Mouse (Mus musculus) c-Kit-positive CD71-negative TER-119-negative erythroid progenitor cells, embryonic 14.5 days (primary cell): Measurements from ENCODE around the gene Tsc22d3.

Experiments
- DNase-seq: peaks from one replicate; pipeline ENCODE4 v3.0.0-alpha.2; 2013; ENCODE audit warnings: low read depth

Gene Tsc22d3

DNA sequence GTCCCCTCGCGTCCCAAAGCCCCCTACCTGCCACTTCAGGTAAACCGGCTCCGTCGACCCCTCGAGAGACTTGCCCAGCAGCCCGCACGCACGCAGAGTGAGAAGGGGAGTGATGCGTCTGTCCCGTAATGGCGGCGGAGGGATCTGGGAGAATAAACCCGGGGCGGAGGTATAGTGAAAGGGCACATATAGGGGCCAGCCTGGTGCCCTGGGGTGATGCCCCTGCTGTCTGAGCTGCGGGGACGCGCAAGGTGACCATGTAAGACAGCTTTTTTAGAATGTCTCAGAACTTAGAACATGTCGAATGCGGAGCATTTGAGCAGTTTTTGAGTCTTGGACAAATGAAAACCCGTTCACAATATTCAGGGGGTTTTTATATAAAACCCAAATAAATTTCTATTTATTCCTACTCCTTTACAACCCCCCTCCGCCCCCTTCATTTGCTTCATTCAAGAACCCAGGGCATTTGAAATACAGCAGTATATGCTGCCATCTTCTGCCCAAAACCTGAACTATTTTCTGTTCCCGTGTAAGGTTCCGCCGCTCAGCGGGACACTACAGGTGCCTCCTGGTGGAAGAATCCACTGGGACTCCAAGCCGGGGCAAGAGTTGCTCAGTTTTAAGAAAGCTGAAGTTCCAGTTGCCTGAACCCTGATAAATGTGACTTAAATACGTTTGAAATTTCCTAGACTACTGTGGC, at the start of gene Tsc22d3:
Gene Tsc22d3 (minus strand): TSS at position 250 of the 700 bp plus-strand sequence.
- DNase-seq: no peak

DNA sequence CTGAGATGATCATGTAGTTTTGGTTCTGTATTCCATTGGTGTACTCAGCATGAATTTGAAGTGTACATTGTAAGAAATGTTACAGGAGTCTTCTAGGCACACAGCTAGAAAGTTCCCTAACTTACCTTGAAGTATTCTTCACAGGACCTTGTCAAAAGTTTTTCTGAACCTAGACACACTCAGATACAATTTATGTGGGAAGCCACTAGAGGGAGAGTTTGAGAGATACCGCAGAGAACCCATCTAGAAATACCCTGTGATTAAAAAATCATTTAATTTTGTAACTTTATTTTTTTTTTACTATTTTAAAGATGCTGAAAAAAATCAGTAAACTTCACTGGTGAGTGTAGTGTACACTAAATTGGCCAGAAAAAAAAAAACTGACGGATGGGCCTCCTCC, 39.1 kb upstream of the Tsc22d3 start:
- no peak for DNase-seq

DNA sequence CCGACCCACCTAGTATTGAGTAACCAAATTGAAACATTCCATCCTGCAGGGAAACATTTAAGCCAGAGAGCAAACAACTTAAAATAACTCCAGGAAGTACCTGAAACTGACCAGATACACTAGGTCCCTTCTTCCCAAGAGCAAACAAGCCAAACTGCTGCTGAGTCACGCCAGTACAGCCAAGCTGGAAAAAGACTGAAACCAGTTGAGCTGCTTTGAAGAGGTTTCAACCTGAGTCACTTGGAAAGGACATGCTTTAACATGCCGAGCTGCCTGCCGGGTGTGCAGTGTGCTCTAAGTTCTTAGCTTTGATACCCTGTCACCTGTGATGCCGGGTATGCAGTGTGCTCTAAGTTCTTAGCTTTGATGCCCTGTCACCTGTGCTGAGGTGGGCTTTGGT, 37.6 kb upstream of the Tsc22d3 start:
- DNase-seq: no peak

DNA sequence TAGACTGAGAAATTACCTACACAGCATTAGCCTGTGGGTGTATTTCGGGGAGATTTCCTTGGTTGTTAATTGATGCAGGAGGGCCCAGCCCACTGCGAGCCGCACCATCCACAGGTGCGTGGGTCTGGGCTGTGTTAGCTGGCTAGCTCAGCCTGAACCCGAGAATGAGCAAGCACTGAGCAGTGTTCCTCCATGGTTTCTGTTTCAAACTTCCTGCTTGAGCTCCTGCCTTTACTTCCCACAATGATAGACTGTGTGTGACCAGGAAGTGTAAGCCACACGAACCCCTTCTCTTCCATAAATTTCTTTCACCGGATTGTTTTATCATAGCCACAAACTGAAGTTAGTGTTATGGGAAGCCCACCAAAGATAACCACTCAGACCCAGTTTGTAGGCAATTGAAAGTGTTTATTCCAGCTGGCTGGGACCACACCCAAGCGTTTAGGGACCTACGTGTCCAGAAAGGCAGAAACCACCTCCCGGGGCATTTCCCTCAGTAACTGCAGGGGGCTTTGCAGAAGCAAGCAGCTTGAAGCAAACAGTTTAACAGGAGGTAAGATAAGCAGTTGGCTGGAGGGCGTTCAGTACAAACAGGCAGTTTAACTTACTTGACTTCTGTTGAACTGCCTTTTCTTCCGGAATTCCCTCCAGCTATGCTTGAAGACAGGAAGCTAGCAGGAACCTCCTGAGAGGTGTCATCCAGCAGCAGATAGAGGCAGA, 24.6 kb upstream of the Tsc22d3 start:
- no peak for DNase-seq

DNA sequence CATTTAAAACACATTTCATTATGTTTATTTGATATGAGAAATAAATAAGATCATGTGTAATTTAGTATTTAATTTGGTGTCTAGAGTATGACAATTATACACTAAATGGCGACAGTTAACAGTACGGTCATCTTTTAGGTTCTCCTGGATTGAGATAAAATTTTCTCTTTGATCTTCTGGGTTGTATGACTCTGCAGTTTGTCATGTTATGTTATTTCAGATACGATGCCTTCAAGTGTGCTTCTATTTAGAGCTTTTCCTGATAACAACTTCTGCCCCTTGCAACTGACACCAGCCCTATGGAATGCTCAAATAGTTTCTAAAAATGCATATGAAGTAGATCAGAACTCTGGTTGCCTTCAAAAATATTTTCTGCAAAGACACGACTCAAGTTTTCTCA, 9.5 kb upstream of the Tsc22d3 start:
- no peak for DNase-seq

DNA sequence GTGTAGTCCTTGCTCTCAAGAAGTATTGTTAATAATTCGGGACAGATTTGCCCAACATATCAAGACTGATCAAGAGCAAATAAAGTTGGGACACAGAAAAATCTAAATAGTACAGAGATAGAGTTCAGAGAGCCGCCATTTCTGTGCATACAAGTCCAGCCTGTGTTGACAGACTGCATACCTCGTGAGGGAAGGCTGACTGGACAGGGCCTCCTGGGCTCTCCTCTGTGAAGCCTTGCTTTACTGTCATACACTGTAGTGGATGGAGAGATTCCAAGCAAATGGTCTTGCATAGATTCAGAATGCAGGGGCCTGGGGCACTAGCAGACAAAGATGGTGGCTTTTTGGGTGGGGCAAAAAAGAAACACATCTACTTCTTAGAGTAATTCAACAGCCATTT, 1.4 kb upstream of the Tsc22d3 start:
- DNase-seq: no peak

DNA sequence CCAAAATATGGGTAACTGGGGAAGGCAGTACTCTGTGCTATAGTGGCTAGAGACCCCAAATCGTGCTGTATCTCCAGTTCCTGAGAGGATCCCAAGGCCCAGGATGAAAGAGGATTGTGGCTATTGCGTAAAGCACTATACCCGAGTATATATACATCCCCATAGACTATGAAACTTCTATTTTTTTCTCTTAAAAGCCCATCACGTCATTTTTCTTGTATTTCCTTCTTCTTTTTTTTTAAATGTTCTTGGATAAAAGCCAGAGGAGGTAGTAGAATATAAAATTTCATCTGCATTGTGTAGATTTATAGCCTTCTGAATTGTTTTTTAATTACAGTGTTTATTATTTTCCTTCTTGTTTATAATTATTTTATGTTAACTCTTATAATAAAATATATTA, 852 bp upstream of the Tsc22d3 start:
- DNase-seq: no peak

DNA sequence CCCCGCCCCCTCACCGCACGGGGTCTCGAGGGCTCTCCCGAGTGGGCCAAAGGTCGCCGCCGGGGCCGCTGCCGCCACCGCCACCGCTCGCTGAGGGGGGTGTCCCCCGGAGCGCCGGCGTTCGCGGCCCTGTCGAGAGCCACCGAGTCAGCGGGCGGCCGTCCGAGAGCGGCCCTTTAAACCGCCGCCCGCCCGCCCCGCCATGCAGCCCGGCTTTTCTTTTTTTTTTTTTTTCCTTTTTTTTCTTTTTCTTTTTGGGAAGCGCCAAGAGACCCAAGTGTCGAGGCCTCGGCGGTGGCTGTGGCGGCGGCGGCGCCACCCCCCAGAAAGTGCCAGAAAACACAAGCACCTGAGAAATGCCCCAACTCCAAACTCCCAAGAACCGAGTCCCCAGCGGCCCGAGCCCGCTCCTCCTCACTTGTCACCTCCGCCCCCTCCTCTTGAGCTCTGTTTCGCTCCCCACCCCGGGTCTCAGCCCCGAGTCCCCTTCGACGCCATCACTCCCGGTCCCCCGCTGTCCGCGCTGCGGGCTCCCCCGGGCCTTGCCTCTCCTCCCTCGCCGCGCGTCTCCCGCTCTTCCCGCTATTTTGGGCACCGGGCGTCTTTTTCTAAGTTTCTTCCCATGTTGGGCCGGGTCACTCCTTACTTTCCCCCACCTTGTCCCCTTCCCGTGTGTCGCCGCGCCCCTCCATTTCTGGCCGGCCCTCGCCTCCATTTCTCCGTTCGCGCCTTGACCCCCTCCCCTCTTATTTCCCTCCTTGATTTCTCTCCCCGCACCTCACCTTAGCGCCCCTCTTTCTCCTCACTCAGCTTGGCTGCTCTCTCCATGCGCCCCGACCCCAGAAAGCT, 674 bp downstream of the Tsc22d3 start:
- DNase-seq: no peak

DNA sequence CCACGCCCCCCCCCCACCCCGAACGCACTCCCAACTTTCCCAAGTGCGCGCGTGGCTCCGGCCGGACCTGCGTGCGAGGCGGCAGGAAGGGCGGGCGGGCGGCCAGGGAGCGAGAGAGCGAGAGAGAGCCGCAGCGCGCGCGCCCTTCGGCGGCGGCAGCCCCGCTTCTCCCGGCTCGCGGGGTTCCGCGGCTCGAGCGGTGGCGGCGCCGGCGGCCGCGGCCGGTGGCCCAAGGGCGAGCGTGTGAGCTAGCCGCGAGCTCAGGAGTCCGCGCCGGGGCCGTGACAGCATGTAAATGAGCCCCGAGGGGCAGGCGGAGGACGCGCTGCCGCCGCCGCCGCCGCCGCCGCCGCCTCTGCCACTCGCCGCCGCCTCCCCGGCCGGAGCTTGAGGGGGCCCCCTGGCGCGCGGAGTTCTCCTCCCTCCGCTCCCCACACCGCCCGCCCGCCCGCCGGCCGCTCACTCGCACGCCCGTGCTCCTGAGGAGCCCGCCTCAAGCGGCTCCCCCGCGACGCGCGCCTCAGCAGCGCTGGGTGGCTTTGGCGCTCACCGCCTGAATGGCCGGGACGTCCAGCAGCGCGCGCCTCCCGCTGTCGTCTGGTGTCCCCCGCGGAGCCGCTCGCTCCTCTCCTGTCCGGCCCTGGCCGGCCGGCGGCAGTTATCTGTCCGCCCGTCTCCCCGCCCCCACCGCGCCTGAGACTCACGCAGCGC, 1.5 kb downstream of the Tsc22d3 start:
- DNase-seq: no peak

DNA sequence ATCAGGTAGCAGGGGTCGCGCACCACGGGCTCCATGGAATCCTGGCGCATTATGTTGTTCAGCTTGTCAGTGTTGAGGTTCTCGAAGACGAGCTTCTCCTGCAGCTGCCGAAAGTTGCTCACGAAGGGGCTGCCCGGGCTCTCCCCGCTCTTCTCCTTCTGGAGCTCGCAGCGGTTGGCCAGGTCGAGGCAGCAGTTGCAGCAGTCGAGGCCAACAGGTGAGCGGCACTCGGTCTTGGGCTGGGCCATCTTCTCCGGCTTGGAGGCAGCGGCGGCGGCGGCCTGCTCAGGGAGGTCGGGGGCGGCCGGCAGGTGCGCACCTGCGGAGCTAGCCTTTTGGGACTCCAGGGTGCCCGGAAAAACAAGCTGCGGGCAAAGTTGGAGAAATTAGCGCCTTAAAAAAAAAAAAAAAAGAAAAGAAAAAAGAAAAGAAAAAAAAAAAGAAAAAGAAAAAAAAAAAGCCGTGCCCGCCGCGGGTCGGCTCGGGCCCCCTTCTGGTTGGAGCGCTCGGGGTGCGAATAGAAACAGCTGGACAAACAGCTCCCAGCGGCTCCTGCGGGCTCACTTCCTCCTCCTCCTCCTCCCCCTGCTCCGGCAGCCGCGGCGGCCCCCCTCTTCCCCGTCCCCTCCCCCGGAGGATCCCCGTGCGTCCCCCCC, 2.1 kb downstream of the Tsc22d3 start:
- no peak for DNase-seq

DNA sequence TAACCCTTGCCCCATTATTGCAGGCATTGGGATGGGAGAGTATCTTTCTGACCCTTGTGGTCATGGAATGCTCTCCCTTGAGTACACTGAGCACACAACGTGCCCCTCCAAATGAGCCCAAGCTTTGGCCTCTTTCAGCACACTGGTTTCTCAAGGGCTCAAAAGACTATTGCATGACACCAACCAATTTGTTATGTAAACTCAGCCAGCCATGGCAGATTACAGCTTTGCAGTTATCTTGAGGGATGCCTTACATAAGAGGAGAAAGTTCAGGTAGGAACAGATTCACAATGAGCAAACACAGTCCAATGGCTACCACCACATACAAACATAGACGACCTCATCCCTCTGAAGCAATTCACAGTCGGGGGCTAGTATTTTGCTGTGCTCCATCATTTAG, 9.3 kb downstream of the Tsc22d3 start:
- no peak for DNase-seq

DNA sequence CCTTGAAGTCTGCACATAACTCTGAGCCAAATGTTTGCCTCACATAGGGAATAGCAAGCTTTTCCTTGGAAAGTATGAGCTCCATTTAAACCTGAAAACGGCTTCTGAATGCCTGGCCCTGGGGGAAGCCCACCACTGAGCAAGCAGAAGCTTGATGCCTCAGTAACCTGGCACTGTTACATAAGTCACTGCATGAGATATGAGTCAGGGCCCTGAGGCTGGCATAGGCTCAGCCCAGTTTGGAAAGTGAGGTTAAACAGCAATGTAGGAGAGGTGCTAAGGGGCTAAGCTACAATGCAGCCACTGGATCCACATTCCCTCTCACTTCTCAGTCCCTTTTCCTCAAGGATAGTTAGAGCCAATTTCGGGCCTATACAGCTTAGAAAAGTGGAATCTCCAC, 10.3 kb downstream of the Tsc22d3 start:
- DNase-seq: no peak

DNA sequence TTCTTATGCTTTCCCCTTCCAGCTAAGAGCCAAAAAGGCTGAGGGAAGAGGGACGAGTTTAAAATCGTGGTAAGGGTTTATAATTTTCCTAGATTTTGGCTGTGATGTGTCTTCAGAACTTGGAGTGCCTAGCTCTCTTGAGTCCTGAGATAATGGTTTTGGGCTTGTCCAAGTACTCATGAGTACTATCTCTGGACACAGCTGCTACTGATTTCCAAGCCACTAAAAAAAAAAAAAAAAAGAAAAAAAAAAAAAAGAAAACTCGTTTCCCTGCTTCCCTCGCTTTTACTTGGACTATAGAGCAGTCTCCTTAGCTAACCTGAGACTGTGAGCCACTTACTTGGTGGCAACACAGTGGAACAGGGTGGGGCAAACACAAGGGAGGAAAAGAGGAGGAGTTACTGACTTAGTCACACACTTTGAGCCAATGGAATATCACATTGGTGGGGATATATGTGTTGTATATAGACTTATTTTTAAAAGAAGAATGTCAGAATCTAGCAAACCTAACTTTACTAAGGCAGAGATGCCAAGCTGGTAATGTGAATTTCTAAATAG, 11.2 kb downstream of the Tsc22d3 start:
- no peak for DNase-seq

DNA sequence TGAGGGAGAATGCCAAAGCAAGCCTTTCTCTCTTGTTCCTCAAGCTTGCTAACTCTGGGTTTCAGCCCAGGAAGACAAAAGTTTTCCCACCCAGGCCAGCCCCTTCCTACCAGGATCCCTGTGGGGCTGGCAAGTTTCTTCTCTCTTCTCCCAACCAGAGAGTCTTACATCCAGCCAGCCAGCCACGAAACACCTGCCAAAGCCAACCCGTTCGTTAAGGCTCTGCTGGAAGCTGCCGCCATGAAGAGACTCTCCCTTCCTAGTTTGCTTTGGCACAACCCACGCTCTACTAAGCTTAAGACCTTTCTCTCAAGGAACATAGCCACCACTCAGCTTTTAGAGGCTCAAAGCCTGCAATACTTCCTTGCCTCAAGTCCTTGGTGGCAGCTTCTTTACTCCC, 11.9 kb downstream of the Tsc22d3 start:
- no peak for DNase-seq

DNA sequence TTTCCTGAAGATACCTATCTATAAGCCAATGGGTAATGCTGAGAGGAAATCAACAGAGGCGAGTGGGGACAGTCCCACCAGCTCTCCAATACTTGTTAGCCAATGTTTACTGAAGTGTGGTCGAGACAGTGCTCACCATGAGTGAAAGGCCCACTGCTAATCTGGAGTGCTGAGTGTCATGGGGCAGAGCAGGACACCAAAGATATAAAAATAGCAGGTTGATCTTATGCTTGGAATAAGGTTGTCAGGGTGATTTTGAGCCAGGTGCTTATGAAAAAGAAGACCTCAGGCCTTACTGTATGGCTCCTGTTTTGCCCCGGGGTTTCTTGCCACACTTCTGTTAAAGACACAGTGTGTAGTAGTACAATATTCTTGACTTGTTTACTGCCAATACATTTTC, 20.0 kb downstream of the Tsc22d3 start:
- no peak for DNase-seq

DNA sequence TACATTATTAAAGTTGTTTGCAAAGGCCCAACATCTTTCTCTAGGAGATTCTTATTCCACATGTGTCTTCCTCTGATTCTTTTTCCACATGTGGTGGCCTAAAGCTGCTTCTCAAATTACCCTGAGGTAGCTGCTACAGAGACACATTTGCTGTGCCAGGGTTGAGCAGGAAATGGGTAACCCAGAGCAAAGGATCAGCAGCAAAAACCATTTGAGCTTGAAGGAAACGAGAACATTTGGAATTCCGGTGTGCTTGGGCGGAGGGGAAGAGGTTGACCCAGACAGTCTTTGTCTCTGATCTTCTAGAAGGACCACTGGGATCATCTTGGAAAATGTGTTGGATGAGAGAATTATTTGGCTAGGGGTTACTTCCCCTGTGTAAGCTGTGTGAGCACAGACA, 24.8 kb downstream of the Tsc22d3 start:
- no peak for DNase-seq

DNA sequence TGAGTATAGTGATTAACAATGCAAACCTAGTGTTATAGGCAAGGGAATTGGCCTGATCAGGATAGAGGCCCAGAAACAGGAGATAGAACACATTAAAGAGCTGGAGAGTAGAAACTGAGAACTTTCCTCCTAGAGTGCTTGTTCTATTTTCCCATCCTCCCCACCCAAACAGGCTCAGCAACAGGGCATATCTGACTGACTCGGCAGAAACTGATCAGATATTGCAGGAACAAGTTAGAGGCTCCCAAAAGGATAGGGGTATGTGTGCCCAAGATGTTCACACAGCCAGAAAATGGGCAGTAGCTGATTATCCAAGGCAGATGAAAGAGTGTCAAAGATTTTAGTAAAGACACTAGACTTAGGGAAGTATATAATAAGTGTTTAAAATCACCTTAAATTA, 25.3 kb downstream of the Tsc22d3 start:
- no peak for DNase-seq

DNA sequence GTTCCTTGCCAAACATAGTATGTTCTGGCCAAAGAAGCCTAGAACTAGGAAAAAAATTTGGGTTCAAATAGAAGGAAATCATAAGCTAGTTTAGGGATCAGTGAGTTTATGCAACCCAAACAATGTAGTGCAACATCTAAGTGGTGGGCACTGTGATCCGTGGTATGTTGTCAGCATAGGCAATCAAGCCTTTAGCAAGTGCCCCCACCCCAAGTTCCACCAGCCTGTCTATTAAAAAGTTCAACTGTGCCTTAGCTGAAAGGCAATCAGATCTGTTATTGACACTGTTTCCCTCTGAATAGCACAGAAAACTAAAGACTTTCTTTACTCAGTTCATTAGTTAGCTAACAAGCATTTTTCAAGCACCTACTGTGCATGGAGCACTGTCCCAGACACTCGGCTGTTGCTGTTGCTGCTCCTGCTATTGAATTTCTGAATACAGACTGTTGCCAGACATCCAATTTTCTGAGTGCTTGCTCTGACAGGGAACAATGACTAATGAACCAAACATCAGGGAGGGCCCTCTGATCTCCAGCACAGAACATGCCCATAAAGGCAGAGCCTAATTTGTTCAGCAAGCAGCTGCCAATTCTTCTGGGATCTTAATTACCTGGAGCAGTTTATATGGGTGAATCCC, 27.6 kb downstream of the Tsc22d3 start:
- no peak for DNase-seq

DNA sequence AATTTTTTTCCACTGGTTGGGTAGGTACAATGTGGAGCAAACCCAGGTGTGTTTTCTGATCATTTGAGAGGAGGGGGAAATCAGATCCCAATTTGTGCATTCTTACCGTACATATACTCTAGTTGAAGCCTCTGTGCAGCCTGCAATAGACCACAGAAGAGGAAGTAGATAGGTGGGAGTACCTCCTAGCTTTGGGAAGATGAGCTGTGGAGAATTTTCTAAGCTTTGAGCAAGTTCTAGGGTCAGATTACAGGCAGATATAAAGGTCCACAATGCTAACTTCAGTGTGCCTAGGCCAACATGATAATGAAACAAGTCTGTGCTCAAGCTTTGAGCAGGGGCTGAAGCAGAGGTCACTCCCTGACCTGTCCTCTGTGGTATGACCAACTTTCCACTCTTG, 30.9 kb downstream of the Tsc22d3 start:
- DNase-seq: no peak

DNA sequence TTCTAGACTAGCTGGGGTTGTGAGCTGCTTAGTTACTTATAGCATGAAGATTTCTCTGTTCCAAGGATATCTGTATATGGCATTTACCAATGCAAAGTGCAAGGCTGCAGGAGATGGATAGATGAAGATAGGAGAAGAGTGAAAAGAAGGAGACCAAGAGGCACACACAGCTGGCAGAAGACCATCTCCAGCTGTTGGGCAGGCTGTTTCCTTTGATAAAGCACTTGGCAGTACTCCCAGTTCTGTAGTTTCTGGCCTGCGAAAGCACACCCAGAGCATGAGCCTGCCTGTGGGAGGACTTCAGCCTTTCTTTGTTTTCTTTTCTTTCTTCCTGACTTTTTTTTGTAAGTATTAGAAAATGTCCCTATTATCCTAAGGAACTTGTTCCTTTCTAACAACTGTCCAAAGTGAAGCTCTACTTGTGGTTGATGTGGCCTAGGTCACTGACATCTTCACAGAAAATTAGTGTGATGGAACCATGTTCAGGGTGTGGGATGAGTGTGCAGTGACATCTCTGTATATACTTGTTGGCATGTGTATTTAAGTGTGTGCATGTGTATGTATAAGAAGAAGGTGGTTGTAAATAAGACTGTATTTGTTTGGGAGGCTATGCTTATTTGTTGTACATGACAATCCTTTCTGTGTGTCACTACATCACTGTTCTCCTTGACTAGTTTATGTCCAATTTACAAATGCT, 32.6 kb downstream of the Tsc22d3 start:
- no peak for DNase-seq
